Mouse (Mus musculus): ENCODE data around the gene Calm1.
"Not testable (repeated sequence)": the region's sequence is repeated elsewhere in the genome, so short reads cannot be mapped to it uniquely, and the experiment has no call there.

Calm1 gene

DNA sequence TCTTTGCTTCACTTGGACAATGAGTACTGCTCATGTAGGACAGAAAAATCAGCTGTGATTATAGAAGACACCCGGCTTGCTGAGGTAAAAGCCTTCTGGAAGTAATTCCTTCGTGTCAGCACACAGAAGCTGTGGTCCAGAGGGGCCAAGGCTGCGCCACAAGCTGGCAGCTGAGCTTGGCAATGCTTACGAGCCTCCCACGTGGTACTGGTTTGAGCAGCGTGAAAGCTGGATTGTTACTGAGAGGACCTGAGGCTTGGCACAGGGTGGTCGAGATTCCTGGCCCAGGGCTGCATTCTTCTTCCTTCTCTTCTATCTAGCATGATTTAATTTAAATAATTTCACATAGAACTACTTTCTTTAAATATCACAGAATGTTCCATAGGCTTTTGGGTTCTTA is 2.4 kb upstream of the Calm1 start:
- no peak for DNase-seq

DNA sequence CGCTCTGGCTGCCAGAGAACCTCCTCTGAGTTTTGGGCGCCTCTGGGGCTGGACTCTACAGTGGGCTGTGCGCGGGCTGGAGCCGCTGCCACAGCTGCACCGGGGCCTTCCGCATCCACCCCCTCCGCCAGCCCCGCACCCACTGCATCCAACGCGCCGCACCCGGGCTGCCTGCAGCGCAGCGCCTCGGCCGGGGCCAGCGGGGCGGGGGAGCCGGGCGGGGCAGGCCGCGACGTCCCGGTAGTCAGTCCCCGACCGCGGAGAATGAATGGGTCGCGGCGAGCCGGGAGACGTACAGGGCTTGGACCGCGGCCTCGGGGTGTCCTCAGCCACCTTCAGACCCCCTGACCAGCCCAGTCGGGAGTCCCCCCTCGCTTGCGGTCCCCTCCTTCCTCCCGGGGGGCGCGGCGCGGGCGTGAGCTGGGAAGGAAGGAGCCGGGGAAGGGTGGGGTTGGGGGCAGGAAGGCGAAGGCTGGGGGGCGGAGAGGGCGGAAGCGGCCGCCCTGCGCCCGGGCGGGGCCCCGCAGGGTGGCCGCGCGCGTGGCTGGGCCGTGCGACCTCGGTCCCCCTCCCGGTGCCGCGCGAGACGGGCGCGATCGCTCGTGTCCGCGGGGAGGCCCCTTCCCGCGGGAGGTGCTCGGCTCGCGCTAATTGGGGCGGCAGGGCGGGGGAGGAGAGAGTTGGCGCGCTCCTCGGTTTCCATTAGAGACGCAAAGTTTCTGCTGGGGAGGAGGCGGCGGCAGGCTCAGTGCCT is 833 bp downstream of the Calm1 start:
- DNase-seq = peak; percentile 72

DNA sequence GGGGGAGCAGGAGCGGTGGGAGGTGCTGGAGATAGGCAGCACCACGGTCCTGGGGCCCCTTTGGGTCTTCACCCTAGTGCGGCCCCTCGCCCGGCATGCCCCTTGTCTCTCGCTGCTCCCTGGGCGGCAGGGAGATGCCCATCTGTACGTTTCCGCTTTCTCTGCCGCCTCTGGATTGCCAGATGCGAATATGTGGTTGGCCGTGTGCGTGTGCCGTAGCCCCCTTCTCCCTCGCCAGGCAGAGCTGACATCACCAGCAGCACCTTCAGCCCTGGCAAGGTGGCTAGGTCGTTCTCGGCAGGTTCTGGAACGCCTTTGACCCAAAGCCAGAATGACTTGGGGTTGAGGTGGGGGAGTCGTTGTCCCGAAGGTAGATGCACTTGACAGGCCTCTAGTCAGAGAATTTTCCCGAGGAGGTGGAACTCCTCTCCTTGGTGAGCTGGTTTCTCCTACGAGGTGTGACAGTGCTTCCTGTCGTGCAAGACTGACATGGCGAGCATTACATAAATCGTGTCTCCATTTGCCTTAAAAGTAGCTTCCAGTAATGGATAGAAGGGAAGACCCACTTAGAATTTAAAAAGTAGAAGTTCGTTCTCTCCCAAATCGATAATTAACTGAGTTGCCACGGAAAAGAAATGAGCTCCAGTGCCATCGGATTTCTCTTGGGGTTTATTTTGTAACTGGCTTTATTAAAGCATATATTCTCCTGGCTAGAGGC is 1.6 kb downstream of the Calm1 start:
- DNase-seq = peak; percentile 52

DNA sequence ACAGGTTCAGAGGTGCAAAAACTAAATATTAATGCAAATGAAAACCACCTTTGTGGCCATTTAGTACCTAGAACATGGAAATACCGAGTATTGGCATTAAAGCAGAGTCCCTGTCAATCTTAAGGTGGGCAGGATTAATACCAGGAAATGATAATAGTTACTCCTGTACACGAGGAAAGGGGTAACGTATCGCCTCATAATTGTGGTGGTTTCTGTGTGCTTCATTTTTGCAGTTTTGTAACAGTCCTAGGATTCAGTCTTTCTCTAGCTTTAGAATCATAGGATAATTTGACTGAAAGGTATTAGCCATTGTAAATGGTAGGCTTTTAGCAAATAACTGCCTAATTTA is 2.1 kb downstream of the Calm1 start:
- DNase-seq = no peak

DNA sequence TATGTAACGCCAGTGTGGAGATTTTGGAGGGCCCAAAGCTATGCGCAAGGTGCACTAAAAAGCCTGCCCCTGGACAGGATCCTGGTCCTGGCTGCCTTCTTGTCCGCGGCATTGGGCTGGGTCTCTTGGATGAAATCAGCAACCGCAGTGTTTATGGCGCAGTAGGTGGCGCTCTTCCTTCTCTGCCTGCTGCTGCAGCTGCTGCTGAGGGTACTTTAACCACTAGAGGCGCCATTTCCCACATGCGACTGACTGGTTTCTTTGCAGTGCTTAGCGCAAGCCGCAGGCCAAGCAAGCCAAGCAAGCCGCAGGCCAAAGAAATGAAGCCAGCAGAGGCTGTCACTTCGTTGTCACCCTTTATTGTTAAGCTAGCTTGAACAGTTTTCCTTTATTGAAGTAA is 2.6 kb downstream of the Calm1 start:
- DNase-seq = peak; percentile 95

DNA sequence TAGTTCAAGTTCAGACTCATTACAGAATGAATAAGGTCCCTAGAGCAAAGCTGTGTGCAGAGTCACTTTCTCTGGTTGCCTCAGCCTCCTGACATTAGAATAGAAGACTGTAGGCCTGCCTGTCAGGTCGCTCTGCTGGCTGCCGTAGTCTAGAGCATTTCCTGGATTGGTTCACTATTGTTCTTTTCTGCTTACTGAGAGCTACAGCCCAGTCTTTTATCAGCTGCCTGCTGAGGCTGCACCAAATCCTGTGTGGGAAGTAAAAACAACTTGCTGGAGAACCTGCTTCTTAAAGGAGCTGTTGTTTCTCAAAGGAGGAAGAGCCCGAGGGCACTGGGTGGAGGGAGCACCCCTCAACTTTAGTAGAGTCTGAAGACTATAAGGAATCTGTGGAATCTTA is 4.5 kb downstream of the Calm1 start:
- no peak for DNase-seq

DNA sequence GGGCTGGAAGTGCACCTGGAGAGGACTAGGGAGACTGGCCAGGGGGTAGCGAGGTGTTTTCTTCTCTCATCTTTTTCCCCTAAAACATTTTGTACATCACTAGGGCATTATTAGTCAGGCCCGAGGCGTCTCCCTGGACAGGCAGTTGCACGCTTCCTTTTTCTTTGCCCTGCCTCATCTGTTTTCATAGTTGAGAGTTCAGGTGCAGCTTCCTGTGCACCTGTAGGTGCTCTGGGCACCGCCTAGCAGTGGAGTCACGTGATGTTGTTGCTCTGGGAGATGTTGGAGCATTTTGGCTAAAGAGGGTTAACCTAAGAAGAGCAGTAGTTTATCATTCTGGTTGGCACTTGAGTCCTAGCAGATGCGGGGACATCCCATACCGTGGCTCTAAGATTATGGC is 5.9 kb downstream of the Calm1 start:
- no peak for DNase-seq

DNA sequence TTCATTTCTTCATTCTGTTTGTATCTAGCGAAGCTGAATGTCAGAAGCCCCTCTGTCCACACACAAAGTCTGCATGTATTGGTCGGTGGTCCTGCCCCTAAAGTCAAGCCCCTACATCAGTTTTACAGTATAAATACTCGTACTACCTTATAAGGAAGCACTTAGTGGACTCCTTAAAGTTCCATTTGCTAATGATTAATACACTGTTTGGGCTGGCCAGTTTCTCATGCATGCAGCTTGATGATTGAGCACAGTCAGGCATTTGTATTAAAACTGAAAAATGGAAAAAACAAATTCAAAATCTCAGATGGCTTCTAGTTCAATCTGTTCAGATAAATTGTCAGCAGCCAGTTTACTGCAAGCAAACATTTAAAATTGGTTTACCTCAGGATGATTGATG is 7.3 kb downstream of the Calm1 start:
- DNase-seq = no peak

DNA sequence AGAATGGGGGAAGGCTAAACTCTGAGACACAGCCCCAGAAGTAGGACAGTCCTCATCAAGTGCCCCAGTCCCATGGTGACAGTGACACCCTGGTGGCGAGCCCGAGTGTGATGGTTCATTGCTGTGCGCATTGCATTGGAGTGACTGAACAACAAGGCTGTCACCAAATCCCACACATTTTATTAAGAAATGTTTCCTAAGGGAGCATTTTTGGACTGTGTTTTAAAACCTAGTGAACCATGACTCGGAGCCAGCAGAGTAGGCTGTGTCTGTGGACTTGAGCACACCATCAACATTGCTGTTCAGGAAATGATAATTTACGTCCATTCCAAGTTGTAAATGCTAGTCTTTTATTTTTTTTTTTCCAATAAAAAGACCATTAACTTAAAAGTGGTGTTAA is 7.7 kb downstream of the Calm1 start:
- no peak for DNase-seq

DNA sequence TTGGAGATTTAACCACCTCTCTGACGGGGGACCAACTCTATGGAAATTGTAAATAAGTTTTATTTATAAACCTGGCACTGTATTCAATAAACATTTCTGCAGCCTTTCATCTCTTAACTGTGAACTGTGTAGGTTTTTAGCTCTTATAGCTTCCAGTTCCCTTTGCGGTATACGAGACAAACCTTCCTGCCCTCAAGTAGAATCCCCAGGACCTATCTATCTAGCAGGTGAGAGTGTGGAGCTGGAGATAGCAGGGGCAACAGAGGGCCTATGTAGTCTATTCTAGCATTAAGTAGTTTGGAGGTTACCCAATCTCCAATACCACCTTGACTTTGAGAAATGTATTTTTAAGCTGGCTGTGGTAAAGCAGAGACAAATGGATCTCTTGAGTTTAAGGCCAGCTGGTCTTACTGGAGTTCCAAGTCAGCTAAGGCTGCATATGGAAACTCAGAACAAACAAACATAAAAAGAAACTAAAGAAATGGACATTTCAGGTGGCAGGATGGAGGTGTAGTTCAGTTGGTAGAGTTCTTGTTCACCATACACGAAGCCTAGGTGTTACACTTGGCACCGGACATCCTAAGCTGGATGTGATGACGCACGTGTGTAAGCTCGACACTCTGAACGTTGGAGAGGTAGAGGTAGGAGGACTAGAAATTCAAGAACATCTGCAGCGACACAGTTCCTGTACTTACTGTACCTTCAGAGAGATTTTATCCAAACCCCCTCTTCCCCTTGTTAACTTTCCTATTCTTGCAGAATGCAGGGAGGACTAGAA is 10.7 kb downstream of the Calm1 start:
- no peak for DNase-seq

DNA sequence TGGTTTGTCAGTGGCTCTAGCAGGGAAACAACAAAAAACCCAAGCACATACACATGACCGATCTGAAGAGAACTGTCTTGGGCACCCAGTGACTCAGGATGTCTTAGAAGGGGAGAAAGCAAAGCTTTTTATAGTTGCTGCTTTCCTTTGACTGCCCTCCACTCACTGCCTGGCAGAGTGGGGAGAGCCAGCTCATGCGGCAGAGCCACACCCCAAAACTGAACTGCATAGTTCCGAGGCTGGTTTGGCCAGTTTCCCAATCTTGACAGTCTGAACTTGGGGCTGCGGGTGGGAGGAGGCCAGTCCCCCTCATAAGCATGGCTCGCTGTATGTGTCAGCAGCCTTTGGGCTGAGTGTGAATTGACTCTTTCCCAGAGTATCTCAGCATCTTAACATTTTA is 11.7 kb downstream of the Calm1 start:
- no peak for DNase-seq

DNA sequence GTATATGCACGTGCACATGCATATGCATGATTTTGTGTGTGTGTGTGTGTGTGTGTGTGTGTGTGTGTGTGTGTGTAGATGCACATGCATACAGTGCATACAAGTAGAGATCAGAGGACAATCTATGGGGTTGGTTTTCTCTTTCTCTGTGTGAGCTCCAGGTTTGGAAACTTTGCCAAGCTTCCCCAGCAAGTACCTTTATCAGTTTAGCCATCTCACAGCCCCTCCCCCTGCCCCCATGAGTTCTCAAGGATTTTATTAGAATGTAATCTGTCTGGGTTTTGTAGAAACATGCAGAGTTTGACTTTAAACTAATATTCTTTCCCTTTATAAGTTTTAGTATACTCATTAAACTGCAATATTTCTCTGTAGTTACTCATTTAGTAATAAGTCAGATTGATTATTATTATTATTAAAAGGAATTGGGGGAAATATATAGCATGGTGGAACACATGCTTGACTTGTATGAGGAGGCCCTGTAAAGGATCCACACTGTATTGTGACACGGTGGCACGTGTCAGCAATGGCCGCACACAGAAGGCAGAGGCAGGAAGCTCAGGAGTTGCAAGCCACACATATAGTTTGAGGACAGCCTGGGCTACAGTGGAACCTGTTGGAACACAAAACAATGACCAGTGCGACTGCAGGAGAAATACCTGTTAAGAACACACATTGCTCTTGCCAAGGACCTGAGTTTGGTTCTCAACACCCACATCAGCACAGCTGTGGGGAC is 12.4 kb downstream of the Calm1 start:
- no peak for DNase-seq

DNA sequence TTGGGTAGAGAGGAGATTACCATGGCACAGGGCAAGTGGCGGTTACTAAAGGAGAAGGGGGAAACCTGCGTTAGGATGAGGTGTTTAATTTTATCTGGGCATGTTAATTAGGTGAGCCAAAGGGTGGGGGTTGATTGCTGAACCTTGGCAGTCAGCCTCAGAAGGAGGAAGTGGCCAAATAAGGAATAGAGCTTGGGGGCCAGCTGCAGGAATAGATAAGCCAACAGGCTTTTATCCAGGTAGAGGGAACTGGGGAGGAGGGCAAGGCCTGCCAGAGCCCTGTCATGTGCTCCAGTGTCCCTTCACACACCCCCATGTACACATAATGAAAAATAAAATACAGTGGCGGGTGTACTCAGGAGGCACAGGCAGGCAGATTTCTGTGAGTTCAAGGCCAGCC is 13.2 kb downstream of the Calm1 start:
- no peak for DNase-seq

DNA sequence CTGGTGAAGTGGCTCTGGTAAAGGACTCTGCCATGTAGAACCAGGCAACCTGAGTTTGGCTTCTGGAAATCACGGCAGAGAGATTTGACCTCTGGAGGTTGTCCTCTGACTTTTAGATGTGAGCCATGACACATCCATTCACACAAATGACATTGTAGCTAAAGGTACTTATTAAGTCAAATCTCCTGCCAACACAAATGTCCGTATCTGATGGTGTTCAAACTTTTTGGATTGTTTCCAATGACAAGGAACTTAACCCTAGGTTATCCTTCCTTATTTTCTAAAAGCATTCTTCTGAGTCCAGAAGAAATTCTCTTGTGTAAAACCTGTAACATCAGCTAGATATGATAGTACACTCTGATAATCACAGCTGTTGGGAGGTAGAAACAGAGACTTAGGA is 13.9 kb downstream of the Calm1 start:
- DNase-seq = no peak

DNA sequence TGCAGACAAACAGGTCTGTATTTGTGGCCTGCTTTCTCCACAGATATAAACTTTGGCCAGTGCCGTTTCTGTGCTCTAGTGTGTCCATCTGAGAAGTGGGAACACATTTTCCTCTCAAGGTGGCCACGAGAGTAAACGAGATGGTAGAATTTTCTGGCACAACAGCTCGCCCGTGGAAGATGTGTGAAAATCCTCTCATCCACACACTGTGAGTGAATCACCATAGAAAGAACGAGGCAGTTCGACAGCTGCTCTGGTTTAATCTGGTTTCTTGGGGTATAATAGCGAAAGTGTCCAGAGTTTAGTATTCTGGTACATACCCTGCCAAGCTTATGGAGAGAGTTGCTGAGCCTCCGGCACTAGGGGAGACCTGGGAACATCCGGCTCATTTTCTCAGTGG is 14.9 kb downstream of the Calm1 start:
- no peak for DNase-seq

DNA sequence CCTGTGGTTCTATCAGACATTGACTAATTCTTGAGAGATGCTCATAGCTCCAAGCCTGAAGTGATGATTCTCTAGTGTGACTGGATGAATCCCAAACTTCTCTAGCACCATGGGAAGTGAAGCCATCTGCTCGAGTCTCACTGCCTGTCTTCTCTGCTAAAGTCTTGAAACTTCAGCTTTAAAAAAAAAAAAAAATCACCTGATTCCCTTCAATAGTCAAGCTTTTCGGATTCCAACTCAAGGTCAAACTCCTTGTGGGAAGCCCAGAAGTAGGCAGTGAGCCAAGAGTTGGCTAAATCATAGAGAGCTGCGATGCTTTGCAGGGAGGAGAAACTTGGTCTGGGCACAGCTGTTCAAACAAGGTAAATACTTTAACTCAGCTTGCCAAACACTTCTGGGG is 15.5 kb downstream of the Calm1 start:
- DNase-seq = no peak

DNA sequence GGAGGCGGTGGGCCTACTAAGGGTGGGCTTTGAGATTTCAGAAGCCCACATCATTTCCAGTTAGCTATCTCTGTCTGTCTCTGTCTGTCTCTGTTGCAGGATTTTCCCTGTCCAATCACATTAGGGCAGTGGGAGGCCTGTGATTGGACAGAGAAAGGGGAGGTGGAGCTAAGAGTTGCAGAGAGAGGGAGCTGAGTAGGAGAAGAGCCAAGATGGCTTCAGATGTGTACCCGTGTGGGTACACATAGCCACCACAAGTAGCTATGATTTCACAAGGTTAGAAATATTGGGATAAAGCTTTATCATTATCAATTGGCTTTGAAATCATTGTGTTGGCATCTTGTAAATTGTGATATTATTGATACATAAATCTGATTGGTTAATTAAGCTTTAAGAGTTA is 17.9 kb downstream of the Calm1 start:
- not testable (repeated sequence) for DNase-seq

DNA sequence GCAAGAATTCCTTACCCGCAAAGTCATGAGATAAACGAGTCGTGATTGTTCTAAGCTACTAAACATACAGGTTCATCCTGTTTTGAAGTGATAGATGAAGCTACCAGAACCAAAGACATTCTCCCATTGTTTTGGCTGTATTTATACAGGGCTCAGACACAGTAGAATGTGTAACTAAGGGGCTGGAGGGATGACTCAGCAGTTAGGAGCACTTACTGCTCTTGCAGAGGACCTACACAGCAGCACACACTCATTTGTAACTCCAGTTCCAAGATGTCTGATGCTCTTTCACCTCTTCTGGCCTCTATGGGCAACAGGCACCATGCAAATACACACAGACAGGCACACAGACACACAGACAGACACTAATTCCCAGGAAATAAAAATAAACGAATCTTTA is 20.8 kb downstream of the Calm1 start:
- DNase-seq = no peak

DNA sequence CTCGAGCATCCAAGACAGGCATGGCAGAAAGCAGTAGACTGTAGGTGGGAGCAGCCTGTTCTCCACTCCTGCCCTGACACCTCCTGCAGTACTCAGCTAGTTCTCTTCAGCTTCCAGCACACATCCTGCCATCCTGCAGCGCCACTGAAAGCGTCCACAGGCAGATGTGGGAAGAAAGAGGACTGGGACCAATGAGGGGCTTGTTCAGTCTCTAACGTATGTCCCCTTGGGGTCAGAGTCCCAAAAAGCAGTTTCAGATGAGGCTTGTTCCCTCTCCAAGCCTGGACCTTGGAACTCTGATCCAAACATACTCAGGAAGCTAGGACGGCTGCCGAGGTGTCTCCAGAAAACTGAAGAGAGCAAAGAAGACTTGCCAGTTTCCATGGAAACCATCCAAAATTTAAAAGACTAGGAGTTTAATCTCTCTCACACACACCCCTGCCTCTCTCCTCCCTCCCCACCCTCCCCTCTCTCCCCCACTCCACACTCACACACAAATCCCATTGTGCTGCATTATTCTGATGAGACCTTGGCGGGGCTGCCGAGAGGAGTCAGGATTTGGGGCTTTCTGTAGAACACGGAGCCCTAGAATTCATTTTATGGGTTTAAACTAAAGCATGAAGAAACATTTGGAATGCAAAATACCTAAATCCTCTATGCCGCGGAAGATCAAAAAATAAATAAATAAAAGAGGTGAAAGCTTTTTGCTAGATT is 22.5 kb downstream of the Calm1 start:
- DNase-seq = no peak

DNA sequence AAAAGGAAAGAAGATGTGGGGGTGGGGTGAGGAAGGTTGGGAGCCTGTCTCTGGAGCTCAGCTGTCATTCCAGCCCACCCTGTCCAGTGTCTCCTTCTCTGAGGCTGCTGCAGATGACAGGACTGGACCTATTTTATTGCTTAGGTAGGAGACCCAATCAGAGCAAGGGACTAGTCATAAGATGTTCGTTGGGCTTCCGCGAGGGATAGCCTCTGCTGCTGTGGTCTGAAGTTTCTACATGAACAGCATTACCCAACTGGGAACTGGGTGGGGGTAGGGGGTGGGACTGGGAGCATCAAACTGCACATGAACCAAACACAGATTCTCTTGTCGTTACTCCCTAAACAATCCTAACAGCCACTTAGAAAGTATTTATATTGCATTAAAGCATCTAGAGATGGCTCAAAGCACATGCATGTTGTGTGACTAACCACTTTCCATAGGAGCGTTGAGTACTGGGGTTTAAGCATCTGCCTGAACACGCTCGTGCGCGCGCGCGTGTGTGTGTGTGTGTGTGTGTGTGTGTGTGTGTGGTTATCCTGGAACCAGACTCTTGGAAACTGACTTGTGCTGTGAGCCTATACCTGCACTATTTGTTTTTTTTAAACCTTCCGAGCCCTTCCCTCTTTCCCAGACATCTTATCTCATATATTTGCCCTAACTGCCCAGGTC is 23.2 kb downstream of the Calm1 start:
- no peak for DNase-seq

DNA sequence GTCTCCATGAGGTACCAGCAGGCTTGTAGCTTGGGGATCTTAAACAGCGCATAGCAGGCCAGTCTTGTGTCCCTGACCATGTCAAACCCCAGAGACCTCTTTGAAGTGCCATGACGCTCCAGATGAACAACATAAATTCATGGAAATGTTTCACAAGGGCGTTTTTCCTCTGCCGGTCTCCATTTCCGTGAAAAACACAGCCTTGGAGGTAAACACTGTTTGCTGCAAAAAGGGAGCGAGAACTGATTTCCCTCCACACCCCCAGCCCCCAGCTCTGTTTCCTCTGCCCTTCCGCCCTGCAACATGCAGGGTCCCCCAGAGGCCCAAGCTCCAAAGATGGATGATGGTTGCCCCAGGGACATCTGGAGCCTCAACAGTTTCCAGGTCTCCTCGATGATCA is 24.3 kb downstream of the Calm1 start:
- DNase-seq = no peak

DNA sequence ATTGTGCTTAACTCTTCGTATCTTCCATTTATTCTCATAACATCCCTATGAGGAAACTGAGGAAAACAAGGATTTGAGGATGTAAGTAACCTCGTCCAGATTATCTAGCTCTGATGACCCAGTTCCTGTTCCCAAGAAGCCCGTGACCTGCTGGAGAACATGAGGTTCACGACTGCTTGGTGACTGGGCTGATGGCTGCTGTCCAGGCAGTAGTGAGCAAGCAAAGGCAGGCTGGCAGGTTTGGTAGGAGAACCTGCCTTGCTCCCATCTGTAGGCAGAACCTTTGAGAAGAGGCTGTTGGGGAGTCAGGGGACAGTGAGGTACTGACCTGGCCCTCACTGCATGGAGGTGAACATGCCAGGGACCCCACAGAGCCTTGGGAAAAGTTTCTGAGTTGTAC is 26.0 kb downstream of the Calm1 start:
- DNase-seq = no peak

Measured in cerebellum, adult 8-10 months (tissue).